Mouse (Mus musculus): Measurements from ENCODE around the gene Map3k15.

DNA sequence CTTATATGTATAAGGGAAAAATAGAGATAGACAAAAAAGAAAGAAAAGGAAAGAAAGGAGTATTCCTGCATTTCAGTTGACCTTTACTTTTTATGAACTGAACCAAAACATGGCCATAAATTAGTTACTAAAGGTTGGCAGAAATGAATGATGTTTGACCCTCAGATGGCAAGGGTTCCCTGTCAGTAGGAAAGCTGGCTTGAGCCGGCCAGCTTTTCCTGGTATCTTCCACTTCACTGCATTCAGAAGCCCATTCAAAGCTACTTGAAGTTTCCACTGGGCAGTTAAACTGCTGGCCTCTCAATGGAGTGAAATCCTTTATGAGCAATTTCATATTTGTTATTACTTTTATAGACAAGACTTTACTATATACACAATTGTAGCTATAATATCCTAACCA is 65.1 kb downstream of the Map3k15 start:
- TF ChIP-seq GATA1 (IDR thresholded peaks at IDR 0.05; ENCODE audit: low read length) (no peak), TAL1 (IDR thresholded peaks at IDR 0.05; ENCODE audit: low read length) (no peak)
